Mouse (Mus musculus) liver, adult (tissue): ENCODE results near the gene Zbtb40.

Source experiments
- GATA4 ChIP-seq: IDR thresholded peaks from 2 replicates; pipeline ENCODE4 v1.6.1; 2014; ENCODE audit warnings: mild to moderate bottlenecking, low read length; ENCODE audit not compliant: insufficient replicate concordance

The Zbtb40 gene

GRCm38 (mm10) chr4:136937344-136937743 is 111.3 kb downstream of the Zbtb40 start:
- TF ChIP-seq GATA4: no peak

DNA sequence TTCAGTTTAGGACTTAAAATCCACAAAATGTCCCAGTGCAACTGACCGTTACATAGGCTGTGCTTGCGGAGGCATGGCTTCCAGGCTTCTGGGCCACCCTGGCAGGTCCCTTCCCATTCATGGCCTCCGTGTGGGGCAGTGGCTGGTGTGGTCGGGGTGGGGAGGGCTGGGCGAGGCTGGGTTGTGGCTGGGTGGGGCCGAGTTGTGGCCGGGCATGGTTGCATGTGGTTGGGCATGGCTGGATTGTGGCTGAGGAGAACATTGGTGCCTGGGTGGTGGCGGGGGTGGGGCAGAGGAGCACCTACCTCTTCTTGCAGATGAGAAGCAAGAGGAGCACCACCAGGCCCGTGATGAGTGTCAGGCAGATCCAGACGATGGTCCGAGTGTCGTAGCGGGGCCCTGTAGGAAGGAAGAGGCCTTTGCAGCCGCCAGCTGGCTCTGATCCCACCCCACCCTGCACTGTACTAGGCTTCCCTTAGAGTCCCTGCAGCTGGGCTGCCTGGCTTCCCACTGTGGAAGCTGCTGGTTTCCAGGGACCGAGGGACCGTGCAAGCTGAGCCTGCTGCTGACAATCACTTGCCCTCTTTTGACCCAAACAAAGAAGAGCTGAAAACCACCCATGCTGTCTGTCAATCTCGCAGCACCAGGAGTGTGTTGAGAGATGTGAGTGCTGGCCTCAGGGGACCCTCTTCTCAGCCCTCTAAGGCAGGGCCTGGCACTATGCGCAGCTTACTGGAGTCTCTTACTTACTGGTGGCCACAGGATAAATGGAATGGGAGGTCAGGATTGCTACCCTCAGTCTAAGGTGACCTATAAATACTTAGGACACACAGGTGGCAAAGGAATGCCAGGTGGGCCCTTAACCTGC is 113.6 kb downstream of the Zbtb40 start:
- no peak for TF ChIP-seq GATA4

DNA sequence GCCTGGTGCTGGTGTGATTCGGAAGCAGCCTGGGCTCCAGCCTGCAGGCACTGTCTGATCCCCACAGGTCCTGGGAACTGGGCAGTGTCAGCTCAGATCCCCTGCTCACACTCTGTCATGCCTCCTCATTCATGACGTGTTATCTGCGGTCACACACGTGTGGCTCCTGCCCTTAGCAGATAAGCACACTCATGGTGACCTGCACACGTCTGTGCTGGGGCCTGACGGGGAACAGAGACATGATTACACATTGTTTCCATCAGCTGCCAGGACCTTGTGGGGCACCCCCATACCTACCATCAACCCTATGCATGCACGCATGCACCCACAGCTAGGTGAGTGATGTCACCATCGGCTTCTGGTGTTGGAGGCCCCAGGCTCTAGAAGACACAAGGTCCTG is 118.1 kb downstream of the Zbtb40 start:
- TF ChIP-seq GATA4: no peak
